Mouse (Mus musculus): ENCODE measurements around the gene Gm10320. TPM values are rescaled to one million over a fixed set of nuclear protein-coding genes. Genes with fewer than 3 reads are reported as not detected.

The Gm10320 gene
- polyA plus RNA-seq, 1 experiment, result 0.69 TPM

- Histone ChIP-seq H3K4me1 (ENCODE audit: control insufficient read depth, insufficient read depth, low read length) (no peaks in the 10 kb centered on the region), H3K4me3 (ENCODE audit: insufficient read depth, low read length) (no peak overlapping the region), H3K27ac (ENCODE audit: insufficient read depth, low read length) (no peak overlapping the region)
- TF ChIP-seq CTCF (IDR thresholded peaks at IDR 0.05; ENCODE audit: extremely low read depth, insufficient read depth, low read length) (no peak), POLR2A (IDR thresholded peaks at IDR 0.05; ENCODE audit: extremely low read depth, insufficient read depth, low read length) (no peak)
These were observed 15.5 kb downstream of the Gm10320 start for GRCm38 (mm10) chr13:98476175-98476838.

- H3K4me3 ChIP-seq (ENCODE audit: insufficient read depth, low read length), result no peak overlapping the region
- TF ChIP-seq CTCF (IDR thresholded peaks at IDR 0.05; ENCODE audit: extremely low read depth, insufficient read depth, low read length), result no peak
- TF ChIP-seq POLR2A (IDR thresholded peaks at IDR 0.05; ENCODE audit: extremely low read depth, insufficient read depth, low read length), result no peak
These were observed 16.1 kb downstream of the Gm10320 start for GRCm38 (mm10) chr13:98475681-98476080.

GRCm38 (mm10) chr13:98473034-98473433 lies 18.8 kb downstream of the Gm10320 start:
- H3K4me1 ChIP-seq (ENCODE audit: control insufficient read depth, insufficient read depth, low read length), result no peaks in the 10 kb centered on the region; the same call in 1 of the 2 replicates
- H3K4me3 ChIP-seq (ENCODE audit: insufficient read depth, low read length), result no peak overlapping the region
- TF ChIP-seq POLR2A (IDR thresholded peaks at IDR 0.05; ENCODE audit: extremely low read depth, insufficient read depth, low read length) (no peak), CTCF (IDR thresholded peaks at IDR 0.05; ENCODE audit: extremely low read depth, insufficient read depth, low read length) (no peak)
- no peak overlapping the region for H3K27ac ChIP-seq (ENCODE audit: insufficient read depth, low read length)

More at GRCm38 (mm10) chr13:98475681-98476080, 16.1 kb downstream of the Gm10320 start:
- no peak overlapping the region for H3K27ac ChIP-seq (ENCODE audit: insufficient read depth, low read length)
- H3K4me1 ChIP-seq (ENCODE audit: control insufficient read depth, insufficient read depth, low read length), result no peaks in the 10 kb centered on the region

- Histone ChIP-seq H3K4me1 (ENCODE audit: control insufficient read depth, insufficient read depth, low read length) (no peaks in the 10 kb centered on the region; the same call in 1 of the 2 replicates), H3K4me3 (ENCODE audit: insufficient read depth, low read length) (no peak overlapping the region), H3K27ac (ENCODE audit: insufficient read depth, low read length) (no peak overlapping the region)
- TF ChIP-seq CTCF (IDR thresholded peaks at IDR 0.05; ENCODE audit: extremely low read depth, insufficient read depth, low read length) (no peak), POLR2A (IDR thresholded peaks at IDR 0.05; ENCODE audit: extremely low read depth, insufficient read depth, low read length) (no peak)
These were observed 20.0 kb downstream of the Gm10320 start for GRCm38 (mm10) chr13:98471756-98472155.

- Histone ChIP-seq H3K4me1 (ENCODE audit: control insufficient read depth, insufficient read depth, low read length) (no peaks in the 10 kb centered on the region; the same call in 1 of the 2 replicates), H3K4me3 (ENCODE audit: insufficient read depth, low read length) (no peak overlapping the region), H3K27ac (ENCODE audit: insufficient read depth, low read length) (no peak overlapping the region)
- TF ChIP-seq CTCF (IDR thresholded peaks at IDR 0.05; ENCODE audit: extremely low read depth, insufficient read depth, low read length) (no peak), POLR2A (IDR thresholded peaks at IDR 0.05; ENCODE audit: extremely low read depth, insufficient read depth, low read length) (no peak)
These were observed 21.5 kb downstream of the Gm10320 start for GRCm38 (mm10) chr13:98470321-98470720.

GRCm38 (mm10) chr13:98469916-98470315 lies 21.9 kb downstream of the Gm10320 start:
- H3K4me1 ChIP-seq (ENCODE audit: control insufficient read depth, insufficient read depth, low read length), result no peaks in the 10 kb centered on the region; the same call in 1 of the 2 replicates
- no peak overlapping the region for H3K27ac ChIP-seq (ENCODE audit: insufficient read depth, low read length)
- H3K4me3 ChIP-seq (ENCODE audit: insufficient read depth, low read length), result no peak overlapping the region
- TF ChIP-seq POLR2A (IDR thresholded peaks at IDR 0.05; ENCODE audit: extremely low read depth, insufficient read depth, low read length) (no peak), CTCF (IDR thresholded peaks at IDR 0.05; ENCODE audit: extremely low read depth, insufficient read depth, low read length) (no peak)

- Histone ChIP-seq H3K4me3 (ENCODE audit: insufficient read depth, low read length) (no peak overlapping the region), H3K4me1 (ENCODE audit: control insufficient read depth, insufficient read depth, low read length) (no peaks in the 10 kb centered on the region), H3K27ac (ENCODE audit: insufficient read depth, low read length) (no peak overlapping the region)
- TF ChIP-seq POLR2A (IDR thresholded peaks at IDR 0.05; ENCODE audit: extremely low read depth, insufficient read depth, low read length), result no peak
- no peak for TF ChIP-seq CTCF (IDR thresholded peaks at IDR 0.05; ENCODE audit: extremely low read depth, insufficient read depth, low read length)
These were observed 30.3 kb downstream of the Gm10320 start for GRCm38 (mm10) chr13:98461467-98461866.

- H3K4me3 ChIP-seq (ENCODE audit: insufficient read depth, low read length), result no peak overlapping the region
- no peak overlapping the region for H3K27ac ChIP-seq (ENCODE audit: insufficient read depth, low read length)
- H3K4me1 ChIP-seq (ENCODE audit: control insufficient read depth, insufficient read depth, low read length), result no peaks in the 10 kb centered on the region
- TF ChIP-seq POLR2A (IDR thresholded peaks at IDR 0.05; ENCODE audit: extremely low read depth, insufficient read depth, low read length) (no peak), CTCF (IDR thresholded peaks at IDR 0.05; ENCODE audit: extremely low read depth, insufficient read depth, low read length) (no peak)
These were observed 35.4 kb downstream of the Gm10320 start for GRCm38 (mm10) chr13:98456398-98456797.

- Histone ChIP-seq H3K4me1 (ENCODE audit: control insufficient read depth, insufficient read depth, low read length) (no peaks in the 10 kb centered on the region), H3K27ac (ENCODE audit: insufficient read depth, low read length) (no peak overlapping the region), H3K4me3 (ENCODE audit: insufficient read depth, low read length) (no peak overlapping the region)
- no peak for TF ChIP-seq POLR2A (IDR thresholded peaks at IDR 0.05; ENCODE audit: extremely low read depth, insufficient read depth, low read length)
- no peak for TF ChIP-seq CTCF (IDR thresholded peaks at IDR 0.05; ENCODE audit: extremely low read depth, insufficient read depth, low read length)
These were observed 36.2 kb downstream of the Gm10320 start for GRCm38 (mm10) chr13:98455646-98456045.

Measured in cortical plate, adult 2 months (tissue).